Mouse (Mus musculus) heart, embryonic 14.5 days (tissue): ENCODE measurements around the gene Hoxc11. TPM values are rescaled to one million over a fixed set of nuclear protein-coding genes. Genes with fewer than 3 reads are reported as not detected.

Source experiments
- ATAC-seq: fragments of 200-750 bp; cut with Nextera tagmentation; 2 replicates; pipeline ENCODE4 v1.8.0; 2017; ENCODE audit warnings: low read depth, moderate TSS enrichment; ENCODE audit not compliant: insufficient number of reproducible peaks, insufficient read depth, low FRiP score
- H3K27ac ChIP-seq, 2 experiments: fragments of 200-500 bp in 1 of 2; fragments of 300-500 bp in 1 of 2; sonication (generic) in 1 of 2; replicated peaks in 1 of 2; 2 replicates each; pipeline ENCODE4 v1.5.1; 2012 to 2014; ENCODE audit warnings: low read depth in 2 of 2, low read length in 2 of 2, control low read depth in 1 of 2, mild to moderate bottlenecking in 1 of 2, mixed read lengths in 1 of 2; ENCODE audit not compliant: control insufficient read depth in 1 of 2, insufficient read depth in 1 of 2
- H3K27me3 ChIP-seq: fragments of 300-500 bp; sonication (generic); 2 replicates; pipeline ENCODE4 v1.6.1; 2014; ENCODE audit warnings: mild to moderate bottlenecking, low read length, control low read depth; ENCODE audit not compliant: control insufficient read depth, insufficient read depth
- H3K36me3 ChIP-seq: fragments of 300-500 bp; sonication (generic); 2 replicates; pipeline ENCODE4 v1.6.1; 2014; ENCODE audit warnings: mild to moderate bottlenecking, control low read depth, low read length, mixed read lengths; ENCODE audit not compliant: control insufficient read depth, insufficient read depth
- H3K4me1 ChIP-seq, 2 experiments: fragments of 200-500 bp in 1 of 2; fragments of 300-500 bp in 1 of 2; sonication (generic) in 1 of 2; 2 replicates each; pipeline ENCODE4 v1.6.1; 2012 to 2014; ENCODE audit warnings: low read length in 2 of 2, control low read depth in 1 of 2, mixed read lengths in 1 of 2; ENCODE audit not compliant: control insufficient read depth in 2 of 2, insufficient read depth in 2 of 2
- H3K4me2 ChIP-seq: fragments of 300-500 bp; sonication (generic); 2 replicates; pipeline ENCODE4 v1.6.1; 2014; ENCODE audit warnings: mild to moderate bottlenecking, low read length
- H3K4me3 ChIP-seq, 2 experiments: fragments of 200-500 bp in 1 of 2; fragments of 300-500 bp in 1 of 2; sonication (generic) in 1 of 2; 2 replicates each; pipeline ENCODE4 v1.5.1; 2012 to 2014; ENCODE audit warnings: low read length in 2 of 2, mild to moderate bottlenecking in 2 of 2, control low read depth in 1 of 2, low read depth in 1 of 2, moderate library complexity in 1 of 2; ENCODE audit not compliant: control insufficient read depth in 1 of 2, insufficient read depth in 1 of 2
- H3K9ac ChIP-seq: fragments of 300-500 bp; sonication (generic); 2 replicates; pipeline ENCODE4 v1.6.1; 2014; ENCODE audit warnings: mild to moderate bottlenecking, low read length
- H3K9me3 ChIP-seq: fragments of 300-500 bp; sonication (generic); 2 replicates; pipeline ENCODE4 v1.6.1; 2016; ENCODE audit warnings: low read length, control low read depth; ENCODE audit not compliant: control insufficient read depth
- WGBS: fragments of 180-500 bp; shearing (Covaris S2); extraction: QIAGEN DNeasy Blood & Tissue Kit; methylation state at CpG from one replicate; pipeline ENCODE4 v1.1.7; 2014; 5-methylcytosine and 5-hydroxymethylcytosine counted together
- polyA plus RNA-seq: library from polyadenylated mRNA; unstranded; fragments of >200 nt; fragmentation: Nextera tagmentation; extraction: Ambion mirVana; gene quantifications from 2 replicates; pipeline ENCODE4 v1.2.1, GENCODE M21; 2014

Gene Hoxc11
- polyA plus RNA-seq, 1 experiment from 2014 or later, result not detected

GRCm38 (mm10) chr15:102950877-102951276 is 3.4 kb upstream of the Hoxc11 start:
- H3K27ac ChIP-seq, result no peak overlapping the region
- WGBS, result 16% methylated on average over 2 of the region's 2 CpGs

GRCm38 (mm10) chr15:102953561-102953960 is 666 bp upstream of the Hoxc11 start:
- H3K9ac ChIP-seq, result no peak overlapping the region
- no peak overlapping the region for H3K4me3 ChIP-seq
- no peaks in the 10 kb centered on the region for H3K4me1 ChIP-seq
- no peak for ATAC-seq
- no peaks in the 10 kb centered on the region for H3K36me3 ChIP-seq
- 3% methylated on average over 6 of the region's 6 CpGs for WGBS
- H3K27me3 ChIP-seq, result peaks cover 100% of the 10 kb centered on the region
- H3K4me2 ChIP-seq, result no peak overlapping the region
- H3K27ac ChIP-seq, result no peak overlapping the region
- H3K9me3 ChIP-seq, result no peaks in the 10 kb centered on the region

More at GRCm38 (mm10) chr15:102950877-102951276, 3.4 kb upstream of the Hoxc11 start:
- Histone ChIP-seq H3K9me3 (no peaks in the 10 kb centered on the region), H3K9ac (no peak overlapping the region), H3K4me1 (no peaks in the 10 kb centered on the region), H3K4me2 (no peak overlapping the region), H3K36me3 (no peaks in the 10 kb centered on the region), H3K4me3 (no peak overlapping the region), H3K27me3 (peaks cover 100% of the 10 kb centered on the region)
- no peak for ATAC-seq

GRCm38 (mm10) chr15:102955007-102955382 is 768 bp downstream of the Hoxc11 start:
- Histone ChIP-seq H3K27ac (no peak overlapping the region), H3K9ac (no peak overlapping the region), H3K4me1 (no peaks in the 10 kb centered on the region), H3K9me3 (no peaks in the 10 kb centered on the region), H3K4me3 (no peak overlapping the region), H3K36me3 (no peaks in the 10 kb centered on the region), H3K4me2 (no peak overlapping the region), H3K27me3 (peaks cover 100% of the 10 kb centered on the region)
- WGBS, result 1% methylated on average over 28 of the region's 28 CpGs
- no peak for ATAC-seq

GRCm38 (mm10) chr15:102955833-102956640 is 1.8 kb downstream of the Hoxc11 start:
- WGBS, result under 1% methylated on average over 40 of the region's 40 CpGs
- Histone ChIP-seq H3K27me3 (peaks cover 100% of the 10 kb centered on the region), H3K36me3 (no peaks in the 10 kb centered on the region), H3K4me3 (no peak overlapping the region), H3K4me1 (no peaks in the 10 kb centered on the region), H3K9ac (no peak overlapping the region), H3K4me2 (no peak overlapping the region), H3K27ac (no peak overlapping the region), H3K9me3 (no peaks in the 10 kb centered on the region)
- no peak for ATAC-seq

- ATAC-seq, result no peak
These were observed 2.7 kb downstream of the Hoxc11 start for GRCm38 (mm10) chr15:102956906-102957305.

GRCm38 (mm10) chr15:102959663-102960191 is 5.5 kb downstream of the Hoxc11 start:
- Histone ChIP-seq H3K4me1 (no peaks in the 10 kb centered on the region), H3K27me3 (peaks cover 100% of the 10 kb centered on the region), H3K36me3 (no peaks in the 10 kb centered on the region), H3K4me2 (no peak overlapping the region), H3K4me3 (no peak overlapping the region), H3K27ac (no peak overlapping the region), H3K9ac (no peak overlapping the region), H3K9me3 (no peaks in the 10 kb centered on the region)
- WGBS, result 0% methylated on average over 13 of the region's 13 CpGs
- no peak for ATAC-seq

More at GRCm38 (mm10) chr15:102956906-102957305, 2.7 kb downstream of the Hoxc11 start:
- Histone ChIP-seq H3K9ac (no peak overlapping the region), H3K27me3 (peaks cover 100% of the 10 kb centered on the region), H3K9me3 (no peaks in the 10 kb centered on the region), H3K4me2 (no peak overlapping the region), H3K27ac (no peak overlapping the region), H3K4me3 (no peak overlapping the region), H3K4me1 (no peaks in the 10 kb centered on the region), H3K36me3 (no peaks in the 10 kb centered on the region)
- WGBS, result 1% methylated on average over 12 of the region's 12 CpGs

- Histone ChIP-seq H3K4me1 (no peaks in the 10 kb centered on the region; a peak in 1 of 4 replicates), H3K36me3 (no peaks in the 10 kb centered on the region), H3K9me3 (no peaks in the 10 kb centered on the region), H3K9ac (no peak overlapping the region), H3K27ac (no peak overlapping the region), H3K4me3 (no peak overlapping the region), H3K27me3 (peaks cover 100% of the 10 kb centered on the region), H3K4me2 (no peak overlapping the region)
- no peak for ATAC-seq
- 4% methylated on average over 6 of the region's 6 CpGs for WGBS
These were observed 7.5 kb downstream of the Hoxc11 start for GRCm38 (mm10) chr15:102961728-102962127.
